Mouse (Mus musculus) heart, adult 2 months (tissue): ENCODE measurements at regions not wholly inside any gene's neighbourhood (a gene's known extent, or its start where the extent isn't known, plus 50 kb on each side); places are given as distances from the start of the nearest gene placed in this dataset.
"Not testable (repeated sequence)": the region's sequence is repeated elsewhere in the genome, so short reads cannot be mapped to it uniquely, and the experiment has no call there.

ENCODE experiments used
- DNase-seq, 2 experiments: peaks; one replicate each; pipeline ENCODE4 v3.0.0; 2021
- H3K27ac ChIP-seq: fragments of 200-600 bp; 2 replicates; pipeline ENCODE4 v1.8.1; 2022
- H3K27me3 ChIP-seq: fragments of 200-500 bp; 2 replicates; pipeline ENCODE4 v1.6.1; 2012; ENCODE audit warnings: mild to moderate bottlenecking, low read length, inconsistent platforms, mixed read lengths; ENCODE audit not compliant: control insufficient read depth, insufficient read depth
- H3K36me3 ChIP-seq: fragments of 200-500 bp; 2 replicates; pipeline ENCODE4 v1.6.1; 2012; ENCODE audit warnings: low read length, inconsistent platforms; ENCODE audit not compliant: control insufficient read depth, insufficient read depth
- H3K4me1 ChIP-seq: fragments of 200-500 bp; 2 replicates; pipeline ENCODE4 v1.6.1; 2011; ENCODE audit warnings: low read length; ENCODE audit not compliant: control insufficient read depth, insufficient read depth
- H3K4me3 ChIP-seq: fragments of 200-600 bp; 2 replicates; pipeline ENCODE4 v1.8.1; 2022
- H3K79me2 ChIP-seq: fragments of 200-500 bp; replicated peaks from 2 replicates; pipeline ENCODE4 v1.6.1; 2012; ENCODE audit warnings: mild to moderate bottlenecking, inconsistent platforms, low read length, moderate library complexity, mixed read lengths; ENCODE audit not compliant: control insufficient read depth, insufficient read depth
- H3K9ac ChIP-seq: fragments of 200-500 bp; 2 replicates; pipeline ENCODE4 v1.6.1; 2012; ENCODE audit warnings: low read depth, mild to moderate bottlenecking, control low read depth, inconsistent platforms, low read length, mixed read lengths
- CTCF ChIP-seq: fragments of 200-600 bp; IDR thresholded peaks from 2 replicates; pipeline ENCODE4 v1.8.1; 2022; ENCODE audit warnings: antibody characterized with exemption, mild to moderate bottlenecking, moderate library complexity
- EP300 ChIP-seq: fragments of 200-500 bp; IDR thresholded peaks from 2 replicates; pipeline ENCODE4 v1.6.1; 2011; ENCODE audit warnings: low read depth, low read length, control low read depth; ENCODE audit not compliant: insufficient read depth
- POLR2A ChIP-seq: fragments of 200-500 bp; IDR thresholded peaks from 2 replicates; pipeline ENCODE4 v1.6.1; 2011; ENCODE audit warnings: mild to moderate bottlenecking, low read depth, low read length, control low read depth; ENCODE audit not compliant: insufficient read depth
- WGBS: fragments of 180-500 bp; shearing (Covaris S2); methylation state at CpG from one replicate; pipeline ENCODE4 v1.1.7; 2018; 5-methylcytosine and 5-hydroxymethylcytosine counted together
- intact Hi-C: fragments of 180-260 bp; cut with DNase I; formaldehyde crosslinking; loops from one replicate; pipeline ENCODE4 v1.15.1; 2025

DNA sequence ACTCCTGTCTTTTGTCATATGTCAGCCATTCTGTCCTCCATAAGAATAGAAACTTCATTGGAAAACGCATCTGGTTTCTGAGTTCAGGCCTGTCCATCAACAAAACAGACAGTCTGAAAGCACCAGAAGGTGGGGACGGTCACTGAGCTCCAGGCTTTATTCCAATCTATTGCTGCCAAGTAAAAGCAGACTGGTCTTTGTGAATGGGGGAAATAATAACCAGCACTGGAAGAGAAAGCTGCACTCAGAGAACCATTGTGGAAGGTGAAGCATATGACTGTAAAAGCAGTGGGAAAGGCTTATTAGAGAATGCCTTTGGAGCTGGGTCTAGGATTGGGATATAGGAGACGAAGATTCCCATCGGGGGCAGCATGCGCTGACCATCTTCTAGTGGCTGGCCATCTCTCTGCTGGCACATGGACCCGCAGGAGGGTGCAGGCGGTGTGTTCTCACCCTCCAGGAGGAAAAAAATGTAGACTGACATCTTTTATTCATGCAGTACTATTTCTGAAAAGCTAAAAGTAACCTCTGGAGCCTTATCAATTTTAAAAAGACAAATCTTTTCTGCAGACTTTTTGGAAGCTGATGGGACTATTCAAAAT, 1638.0 kb downstream of the Car8 start:
- no peaks in the 10 kb centered on the region for H3K79me2 ChIP-seq
- H3K4me3 ChIP-seq: no peak overlapping the region
- TF ChIP-seq POLR2A: no peak
- no peak for TF ChIP-seq CTCF
- no peak for TF ChIP-seq EP300
- H3K27me3 ChIP-seq: no peaks in the 10 kb centered on the region
- H3K9ac ChIP-seq: no peak overlapping the region
- WGBS: 74% methylated on average over 7 of the region's 7 CpGs
- DNase-seq: no peak
- no peaks in the 10 kb centered on the region for H3K4me1 ChIP-seq
- no peak overlapping the region for H3K27ac ChIP-seq
- intact Hi-C loops: no loop called here
- no peaks in the 10 kb centered on the region for H3K36me3 ChIP-seq

DNA sequence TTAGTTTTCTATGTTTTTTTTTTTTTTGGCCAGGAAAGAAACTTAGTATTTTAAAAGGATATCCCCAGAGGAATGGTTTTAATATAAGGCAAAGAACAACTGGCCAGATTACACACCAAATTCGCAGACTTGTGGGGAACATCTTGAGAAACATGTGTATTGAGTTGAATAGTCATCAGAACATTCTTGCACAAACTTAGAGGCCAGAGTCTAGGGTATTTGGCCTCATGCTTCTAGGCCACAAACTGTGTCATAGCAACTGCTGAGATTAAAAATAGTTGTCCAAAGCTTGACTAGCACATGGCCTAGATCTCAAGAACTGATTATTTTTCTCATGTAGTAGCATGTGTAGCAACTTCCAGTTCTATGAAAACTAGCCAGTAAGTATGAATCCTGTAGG, 1642.5 kb downstream of the Car8 start:
- Histone ChIP-seq H3K4me3 (no peak overlapping the region), H3K9ac (no peak overlapping the region), H3K4me1 (no peaks in the 10 kb centered on the region), H3K36me3 (no peaks in the 10 kb centered on the region), H3K27me3 (no peaks in the 10 kb centered on the region), H3K79me2 (no peaks in the 10 kb centered on the region), H3K27ac (no peak overlapping the region)
- DNase-seq: no peak
- intact Hi-C loops: no loop called here
- no peak for TF ChIP-seq POLR2A
- no peak for TF ChIP-seq CTCF
- no peak for TF ChIP-seq EP300
- 51% methylated on average over 1 of the region's 1 CpGs for WGBS

DNA sequence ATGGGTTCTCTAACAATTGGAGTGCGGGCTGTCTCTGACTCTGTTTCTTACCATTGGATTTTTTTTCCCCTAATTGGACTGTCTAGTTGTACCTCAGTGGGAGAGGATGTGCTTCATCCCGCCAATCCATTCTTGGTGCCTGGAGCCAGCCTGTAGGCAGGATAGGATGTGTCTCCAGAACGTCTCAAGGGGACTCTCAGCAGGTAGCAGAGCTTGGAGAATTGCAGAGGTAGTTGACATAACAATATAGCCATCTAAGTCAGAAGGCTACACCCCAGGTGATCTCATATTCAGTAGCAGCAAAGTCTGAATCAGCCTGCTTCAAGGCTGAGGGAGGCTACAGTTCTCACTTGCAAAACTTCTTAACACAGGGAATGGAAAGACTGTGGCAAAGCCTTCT, 1646.0 kb downstream of the Car8 start:
- H3K27me3 ChIP-seq, intact Hi-C loops, DNase-seq, H3K27ac ChIP-seq, H3K4me1 ChIP-seq, H3K79me2 ChIP-seq, H3K9ac ChIP-seq, H3K4me3 ChIP-seq, H3K36me3 ChIP-seq: not testable (repeated sequence)
- 78% methylated on average over 3 of the region's 3 CpGs for whole genome bisulfite sequencing

DNA sequence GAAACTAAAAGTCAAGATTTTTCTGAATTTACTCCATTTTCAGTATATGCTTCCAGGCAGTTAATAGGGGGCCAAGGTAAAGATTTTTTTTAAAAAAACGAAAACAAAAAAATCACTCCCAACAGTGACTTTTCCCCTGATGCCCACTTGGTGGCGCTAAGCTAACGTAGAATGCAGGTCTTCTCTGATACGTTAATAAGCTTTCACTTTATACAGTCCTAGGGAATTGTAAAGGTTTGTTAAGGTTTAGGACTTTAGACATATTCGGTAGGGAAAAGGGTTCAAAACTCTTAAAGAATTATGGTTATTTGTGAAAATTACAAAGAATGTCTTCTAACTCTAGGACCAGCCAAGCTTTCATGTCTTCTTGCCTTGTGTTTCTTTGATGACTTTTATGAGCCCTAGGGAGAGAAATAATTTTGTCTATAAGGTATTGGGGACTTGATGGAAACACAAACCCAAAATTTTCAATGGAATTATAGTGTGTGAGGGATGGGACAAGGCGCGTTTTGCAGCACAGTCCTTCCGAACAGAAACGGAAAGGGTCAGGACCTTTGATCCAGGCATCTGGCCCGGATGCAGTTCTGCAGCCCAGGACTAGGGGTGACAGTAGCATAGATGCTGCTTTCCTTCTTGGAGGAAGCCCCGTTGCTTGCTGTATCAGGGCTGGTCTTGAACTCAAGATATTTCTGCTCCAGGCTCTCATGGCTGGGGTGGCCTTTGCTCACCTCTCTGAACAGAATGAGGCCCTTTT, 1677.1 kb downstream of the Car8 start:
- Histone ChIP-seq H3K27me3 (no peaks in the 10 kb centered on the region), H3K36me3 (no peaks in the 10 kb centered on the region), H3K4me1 (no peaks in the 10 kb centered on the region), H3K79me2 (no peaks in the 10 kb centered on the region), H3K4me3 (peak overlapping the region; percentile 2; the same call in 1 of the 2 replicates), H3K9ac (no peak overlapping the region), H3K27ac (no peak overlapping the region)
- peak in 1 of 2 experiments; percentile 9 for DNase-seq
- WGBS: 22% methylated on average over 11 of the region's 11 CpGs
- TF ChIP-seq CTCF: peak; percentile 90
- TF ChIP-seq EP300: no peak
- intact Hi-C loops: loop anchor here (2.0 kb wide), 2 partner anchors 1443 to 1805 kb away; no protein-coding TSS in a partner anchor

DNA sequence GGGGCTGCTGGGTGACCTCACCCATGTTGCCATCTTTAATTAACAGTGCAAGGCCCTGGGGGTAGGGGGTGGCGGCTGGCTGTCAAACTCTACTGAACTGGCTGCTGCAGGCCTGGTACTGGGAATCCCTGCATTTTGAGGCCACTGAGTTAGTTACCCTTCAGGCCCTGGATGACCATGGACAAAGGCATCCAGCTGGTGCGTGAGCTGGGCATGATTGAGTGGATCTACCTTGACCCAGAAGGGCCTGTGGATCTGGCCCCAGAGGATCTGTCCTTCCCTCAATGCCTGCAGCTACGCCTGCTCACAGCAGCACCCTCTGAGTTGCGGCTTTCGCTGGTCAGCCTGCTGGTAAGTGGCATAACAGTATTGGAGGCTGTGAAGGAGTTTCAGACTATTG, 1699.2 kb downstream of the Car8 start:
- Histone ChIP-seq H3K4me1 (no peaks in the 10 kb centered on the region), H3K9ac (no peak overlapping the region), H3K4me3 (no peak overlapping the region), H3K79me2 (no peaks in the 10 kb centered on the region), H3K27me3 (no peaks in the 10 kb centered on the region), H3K36me3 (no peaks in the 10 kb centered on the region), H3K27ac (no peak overlapping the region)
- no peak for DNase-seq
- TF ChIP-seq EP300: no peak
- no peak for TF ChIP-seq CTCF
- TF ChIP-seq POLR2A: no peak
- intact Hi-C loops: no loop called here
- 98% methylated on average over 5 of the region's 5 CpGs for WGBS

DNA sequence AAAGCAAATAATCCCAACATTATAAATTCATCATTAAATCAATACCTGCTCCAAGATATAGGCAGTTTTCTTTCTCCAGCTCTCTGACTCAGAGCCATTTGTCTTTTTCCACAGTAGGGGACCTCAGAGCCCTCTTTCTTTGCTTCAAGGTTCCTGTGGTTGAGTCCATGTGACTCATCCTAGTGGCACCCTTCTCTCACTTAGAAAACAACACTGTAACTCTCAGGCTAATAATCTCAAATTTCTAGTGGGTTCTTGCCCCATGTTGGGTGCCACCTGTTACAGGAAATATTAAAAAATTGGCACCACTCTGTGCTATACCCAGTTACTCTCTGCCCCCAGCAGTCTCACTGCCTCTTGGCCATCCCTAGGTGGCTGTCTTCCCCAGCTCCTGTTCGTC, 1706.4 kb downstream of the Car8 start:
- Histone ChIP-seq H3K27ac (no peak overlapping the region), H3K36me3 (no peaks in the 10 kb centered on the region), H3K79me2 (no peaks in the 10 kb centered on the region), H3K4me3 (no peak overlapping the region), H3K4me1 (no peaks in the 10 kb centered on the region), H3K27me3 (no peaks in the 10 kb centered on the region), H3K9ac (no peak overlapping the region)
- intact Hi-C loops: no loop called here
- WGBS: 73% methylated on average over 1 of the region's 1 CpGs
- no peak for DNase-seq
- TF ChIP-seq EP300 (no peak), CTCF (no peak), POLR2A (no peak)
